Mouse (Mus musculus) megakaryocyte-erythroid progenitor cell, adult 5 weeks (primary cell): ENCODE results near the gene Wfdc10. TPM values are rescaled to one million over a fixed set of nuclear protein-coding genes. Genes with fewer than 3 reads are reported as not detected.

Experiments
- polyA plus RNA-seq: library from polyadenylated mRNA; stranded (reverse); fragments of >175 nt; gene quantifications from 2 replicates; pipeline ENCODE4 v1.2.3, GENCODE M21; 2012

Gene Wfdc10
- not detected in 2 replicates for polyA plus RNA-seq

GRCm38 (mm10) chr2:164655858-164656257 is at the start of gene Wfdc10:
Wfdc10 (plus strand) TSS chr2:164656046.

GRCm38 (mm10) chr2:164613471-164613870 is 42.4 kb upstream of the Wfdc10 start, which contains the start of the genes Wfdc6b and Wfdc8:
Wfdc6b (plus strand) TSS chr2:164613522.
Wfdc8 (minus strand) TSS chr2:164613626.

DNA sequence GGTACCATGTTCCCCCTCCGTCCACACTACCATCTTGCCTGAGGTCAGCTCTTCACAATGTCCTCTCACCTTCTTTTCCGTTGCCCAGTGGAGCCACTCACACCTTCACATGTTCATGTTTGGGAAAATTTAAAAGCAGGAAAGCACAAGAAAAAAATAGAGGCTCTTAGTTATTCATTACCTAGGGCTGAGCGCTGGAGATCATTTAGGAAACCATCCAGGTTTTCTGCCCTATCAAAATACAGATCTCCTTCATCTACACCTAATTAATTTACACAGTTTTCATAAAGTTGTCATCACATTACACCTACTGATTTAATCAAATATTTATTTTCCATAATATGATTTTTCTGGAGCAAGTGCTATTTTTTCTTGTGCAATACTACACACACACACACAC is 17.1 kb upstream of the Wfdc10 start, which contains the start of gene Wfdc16:
Wfdc16 (minus strand) TSS at position 101 of the 400 bp plus-strand sequence.

GRCm38 (mm10) chr2:164656483-164656882 is 637 bp downstream of the Wfdc10 start, which contains the start of gene Wfdc9:
Wfdc9 (minus strand) TSS chr2:164656583.

DNA sequence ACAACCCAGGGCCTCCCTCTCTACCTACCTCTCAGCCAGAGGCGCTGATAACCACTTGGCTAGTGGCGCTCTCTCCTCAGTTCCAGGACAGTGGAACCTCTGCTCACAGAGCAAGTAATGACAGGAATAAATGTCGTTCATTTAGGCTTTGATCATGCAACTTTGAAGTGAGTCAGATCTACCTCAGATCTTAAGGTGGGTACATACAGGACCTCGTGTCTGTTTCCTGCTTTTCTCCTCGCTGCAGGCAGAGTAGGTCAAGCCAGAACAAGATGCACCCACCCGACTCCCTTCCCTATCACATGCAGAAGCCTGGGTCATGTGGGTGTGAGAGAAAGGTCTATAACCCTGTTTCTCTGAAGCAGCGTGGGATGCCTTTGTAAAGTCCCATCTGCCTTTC is 18.1 kb downstream of the Wfdc10 start, which contains the start of gene Wfdc11:
Wfdc11 (minus strand) TSS at position 101 of the 400 bp plus-strand sequence.

DNA sequence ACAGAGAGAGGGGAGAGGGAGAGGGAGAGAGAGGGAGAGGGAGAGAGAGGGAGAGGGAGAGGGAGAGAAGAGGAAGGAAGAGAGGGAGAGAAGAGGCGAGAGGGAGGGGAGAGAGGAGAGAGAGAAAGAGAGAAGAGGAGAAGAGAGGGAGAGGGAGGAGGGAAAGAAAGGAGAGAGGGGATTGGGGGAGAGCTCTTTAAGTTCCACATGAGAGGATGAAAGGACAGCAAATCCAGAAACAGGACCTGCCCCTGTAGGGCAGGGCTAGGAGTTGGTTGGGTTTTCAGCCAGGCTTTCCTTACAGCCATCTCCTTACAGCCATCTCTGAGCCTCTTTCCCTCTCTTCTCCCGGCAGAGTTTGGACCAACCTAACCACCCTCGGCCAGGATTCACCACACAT is 29.0 kb downstream of the Wfdc10 start, which contains the start of gene Wfdc13:
Wfdc13 (plus strand) TSS at position 301 of the 400 bp plus-strand sequence.

DNA sequence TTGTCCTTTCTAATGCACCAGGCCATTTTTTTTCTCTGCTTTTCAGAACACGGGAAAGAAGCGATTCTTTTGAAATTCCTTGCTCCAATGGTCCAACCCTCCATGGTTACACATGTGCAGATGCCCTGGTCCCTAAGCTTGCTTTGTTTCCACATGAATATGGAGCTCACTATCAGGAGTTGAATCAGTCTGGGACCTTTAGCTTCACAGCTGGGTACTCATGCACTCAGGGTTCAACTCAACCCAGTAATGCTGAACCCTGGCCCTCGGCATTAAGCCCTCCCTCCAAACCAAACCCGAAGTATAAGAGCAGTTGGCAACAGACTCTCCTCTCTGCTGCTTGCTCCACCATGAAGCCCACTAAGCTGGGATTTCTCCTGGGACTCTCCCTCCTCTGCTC is 42.4 kb downstream of the Wfdc10 start, which contains the start of gene Spint4:
Spint4 (plus strand) TSS at position 301 of the 400 bp plus-strand sequence.

Other genes starting within 250 kb of the Wfdc10 start
- gene Sdc4, start 212.2 kb upstream of the Wfdc10 start, polyA plus RNA-seq = 2.3 and 2.6 TPM in 2 replicates
- 121 and 142 TPM in 2 replicates for gene Sys1, start 199.1 kb upstream of the Wfdc10 start, polyA plus RNA-seq
- 1.2 and 2.3 TPM in 2 replicates for gene Gm20458, start 195.1 kb upstream of the Wfdc10 start, polyA plus RNA-seq
- not detected in 2 replicates for gene Trp53tg5, start 182.3 kb upstream of the Wfdc10 start, polyA plus RNA-seq
- gene Dbndd2, start 169.9 kb upstream of the Wfdc10 start, polyA plus RNA-seq = 0.61 and 1.8 TPM in 2 replicates
- gene Pigt, start 158.5 kb upstream of the Wfdc10 start, polyA plus RNA-seq = 231 and 267 TPM in 2 replicates
- 0.11 TPM in 1 of 2 replicates, not detected in the other for gene Wfdc2, start 93.6 kb upstream of the Wfdc10 start, polyA plus RNA-seq
- not detected in 2 replicates for gene Spint3, start 82.6 kb upstream of the Wfdc10 start, polyA plus RNA-seq
- not detected in 2 replicates for gene Wfdc6a, start 70.6 kb upstream of the Wfdc10 start, polyA plus RNA-seq
- not detected in 2 replicates for gene Eppin, start 62.5 kb upstream of the Wfdc10 start, polyA plus RNA-seq
- gene Wfdc6b, start 42.5 kb upstream of the Wfdc10 start, polyA plus RNA-seq = not detected in 2 replicates
- gene Wfdc8, start 42.4 kb upstream of the Wfdc10 start, polyA plus RNA-seq = not detected in 2 replicates
- 0.17 TPM in 1 of 2 replicates, not detected in the other for gene Wfdc16, start 17.2 kb upstream of the Wfdc10 start, polyA plus RNA-seq
- gene Wfdc9, start 537 bp downstream of the Wfdc10 start, polyA plus RNA-seq = not detected in 2 replicates
- gene Wfdc11, start 18.0 kb downstream of the Wfdc10 start, polyA plus RNA-seq = not detected in 2 replicates
- gene Wfdc13, start 29.1 kb downstream of the Wfdc10 start, polyA plus RNA-seq = not detected in 2 replicates
- not detected in 2 replicates for gene Spint4, start 42.5 kb downstream of the Wfdc10 start, polyA plus RNA-seq
- gene Spint5, start 59.3 kb downstream of the Wfdc10 start, polyA plus RNA-seq = not detected in 2 replicates
- gene Wfdc3, start 89.9 kb downstream of the Wfdc10 start, polyA plus RNA-seq = not detected in 2 replicates
- 90.1 and 113 TPM in 2 replicates for gene Dnttip1, start 89.9 kb downstream of the Wfdc10 start, polyA plus RNA-seq
- gene Ube2c, start 113.9 kb downstream of the Wfdc10 start, polyA plus RNA-seq = 64.0 and 94.6 TPM in 2 replicates
- gene Tnnc2, start 123.9 kb downstream of the Wfdc10 start, polyA plus RNA-seq = not detected in 2 replicates
- gene Snx21, start 129.8 kb downstream of the Wfdc10 start, polyA plus RNA-seq = 5.4 and 5.6 TPM in 2 replicates
- 62.8 and 69.5 TPM in 2 replicates for gene Acot8, start 148.8 kb downstream of the Wfdc10 start, polyA plus RNA-seq
- 0.36 and 0.44 TPM in 2 replicates for gene Zswim3, start 149.1 kb downstream of the Wfdc10 start, polyA plus RNA-seq
- 20.6 and 27.7 TPM in 2 replicates for gene Zswim1, start 166.6 kb downstream of the Wfdc10 start, polyA plus RNA-seq
- gene Spata25, start 172.5 kb downstream of the Wfdc10 start, polyA plus RNA-seq = 0.21 and 0.23 TPM in 2 replicates
- 364 and 538 TPM in 2 replicates for gene Ctsa, start 176.8 kb downstream of the Wfdc10 start, polyA plus RNA-seq
- 3.5 and 4.1 TPM in 2 replicates for gene Neurl2, start 177.4 kb downstream of the Wfdc10 start, polyA plus RNA-seq
- 0.16 and 0.51 TPM in 2 replicates for gene Pltp, start 201.7 kb downstream of the Wfdc10 start, polyA plus RNA-seq
- 144 and 161 TPM in 2 replicates for gene Pcif1, start 223.3 kb downstream of the Wfdc10 start, polyA plus RNA-seq